Mouse (Mus musculus): ENCODE measurements around the gene Prkn. TPM values are rescaled to one million over a fixed set of nuclear protein-coding genes. Genes with fewer than 3 reads are reported as not detected.
"Not testable (repeated sequence)": the region's sequence is repeated elsewhere in the genome, so short reads cannot be mapped to it uniquely, and the experiment has no call there.

Gene Prkn
- polyA plus RNA-seq, 1 experiment from 2014 or later: 2.3 TPM

DNA sequence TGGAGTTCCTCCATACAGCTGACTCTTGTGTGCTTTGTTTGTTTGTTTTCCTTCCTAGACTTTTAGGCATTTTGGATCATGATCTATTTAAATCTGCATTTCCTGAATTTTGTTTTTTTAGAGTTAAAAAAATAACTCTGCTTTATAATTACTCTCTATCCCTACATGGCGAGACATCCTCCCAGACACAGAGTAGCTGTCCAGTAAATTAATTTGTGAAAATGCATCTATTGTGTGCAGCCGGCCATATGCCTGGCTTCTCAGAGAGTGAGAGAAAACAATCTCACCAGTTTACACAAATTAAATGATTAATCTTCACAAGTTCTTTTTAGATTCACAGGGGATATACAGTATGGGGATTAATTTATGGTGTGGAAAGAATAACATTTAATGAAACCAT is 357.9 kb downstream of the Prkn start:
- H3K4me1 ChIP-seq (replicated peaks; ENCODE audit: control insufficient read depth, insufficient read depth): no peaks in the 10 kb centered on the region
- H3K4me3 ChIP-seq (ENCODE audit: low read depth, low read length): no peak overlapping the region
- no peak overlapping the region for H3K27ac ChIP-seq (replicated peaks)
- DNase-seq (ENCODE audit: low spot score) (no peak), ATAC-seq (ENCODE audit: low FRiP score, low TSS enrichment) (no peak)
- no peaks in the 10 kb centered on the region for H3K27me3 ChIP-seq (ENCODE audit: control insufficient read depth, insufficient read depth, low read length)
- 49% methylated on average over 2 of the region's 2 CpGs for WGBS
- no peak overlapping the region for H3K4me2 ChIP-seq (replicated peaks; ENCODE audit: low read depth)
- no peaks in the 10 kb centered on the region for H3K9me3 ChIP-seq (ENCODE audit: control insufficient read depth, low read length)
- H3K36me3 ChIP-seq (ENCODE audit: control insufficient read depth, insufficient read depth, low read length): no peaks in the 10 kb centered on the region
- TF ChIP-seq EP300 (optimal IDR thresholded peaks at IDR 0.05) (no peak), CTCF (IDR thresholded peaks at IDR 0.05; ENCODE audit: low read depth) (no peak)
- H3K9ac ChIP-seq (ENCODE audit: low read length): no peak overlapping the region

GRCm38 (mm10) chr17:11209063-11209462 is 368.9 kb downstream of the Prkn start:
- not testable (repeated sequence) for H3K4me1 ChIP-seq (replicated peaks; ENCODE audit: control insufficient read depth, insufficient read depth); H3K36me3 ChIP-seq (ENCODE audit: control insufficient read depth, insufficient read depth, low read length); H3K27ac ChIP-seq (replicated peaks); DNase-seq (ENCODE audit: low spot score); H3K27me3 ChIP-seq (ENCODE audit: control insufficient read depth, insufficient read depth, low read length); H3K9ac ChIP-seq (ENCODE audit: low read length); H3K4me3 ChIP-seq (ENCODE audit: low read depth, low read length); H3K4me2 ChIP-seq (replicated peaks; ENCODE audit: low read depth); H3K9me3 ChIP-seq (ENCODE audit: control insufficient read depth, low read length); ATAC-seq (ENCODE audit: low FRiP score, low TSS enrichment)
- 54% methylated on average over 4 of the region's 4 CpGs for WGBS

DNA sequence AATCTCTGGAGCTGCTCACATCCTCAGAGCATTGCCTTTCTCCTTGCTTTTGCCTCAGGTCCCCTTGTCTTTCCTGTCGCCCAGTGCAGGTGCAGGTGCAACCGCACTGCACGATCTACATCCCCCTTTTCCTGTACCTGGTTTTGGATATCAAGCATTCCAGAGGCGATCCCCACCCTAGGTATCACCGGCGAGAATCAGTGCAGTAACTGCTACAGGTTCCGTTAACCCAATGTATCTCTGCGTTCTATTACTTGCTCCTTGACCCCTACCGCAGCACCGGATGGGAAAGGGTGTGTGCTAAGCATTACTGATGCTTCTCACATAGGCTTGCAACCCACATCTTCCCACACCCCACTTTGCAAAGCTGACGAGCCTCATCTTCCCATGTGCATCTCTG is 370.8 kb downstream of the Prkn start:
- no peak overlapping the region for H3K4me3 ChIP-seq (ENCODE audit: low read depth, low read length)
- ATAC-seq (ENCODE audit: low FRiP score, low TSS enrichment): no peak
- DNase-seq (ENCODE audit: low spot score): no peak
- H3K36me3 ChIP-seq (ENCODE audit: control insufficient read depth, insufficient read depth, low read length): no peaks in the 10 kb centered on the region
- H3K9ac ChIP-seq (ENCODE audit: low read length): no peak overlapping the region
- TF ChIP-seq CTCF (IDR thresholded peaks at IDR 0.05; ENCODE audit: low read depth) (no peak), EP300 (optimal IDR thresholded peaks at IDR 0.05) (no peak)
- H3K4me2 ChIP-seq (replicated peaks; ENCODE audit: low read depth): no peak overlapping the region
- no peaks in the 10 kb centered on the region for H3K27me3 ChIP-seq (ENCODE audit: control insufficient read depth, insufficient read depth, low read length)
- no peaks in the 10 kb centered on the region for H3K9me3 ChIP-seq (ENCODE audit: control insufficient read depth, low read length)
- H3K4me1 ChIP-seq (replicated peaks; ENCODE audit: control insufficient read depth, insufficient read depth): no peaks in the 10 kb centered on the region
- H3K27ac ChIP-seq (replicated peaks): no peak overlapping the region
- WGBS: 80% methylated on average over 11 of the region's 11 CpGs

- H3K9ac ChIP-seq (ENCODE audit: low read length): no peak overlapping the region
- 71% methylated on average over 4 of the region's 4 CpGs for whole genome bisulfite sequencing
- H3K4me2 ChIP-seq (replicated peaks; ENCODE audit: low read depth): no peak overlapping the region
- H3K27me3 ChIP-seq (ENCODE audit: control insufficient read depth, insufficient read depth, low read length): no peaks in the 10 kb centered on the region
- no peak for TF ChIP-seq CTCF (IDR thresholded peaks at IDR 0.05; ENCODE audit: low read depth)
- no peak for TF ChIP-seq EP300 (optimal IDR thresholded peaks at IDR 0.05)
- DNase-seq (ENCODE audit: low spot score) (no peak), ATAC-seq (ENCODE audit: low FRiP score, low TSS enrichment) (no peak)
- no peaks in the 10 kb centered on the region for H3K4me1 ChIP-seq (replicated peaks; ENCODE audit: control insufficient read depth, insufficient read depth)
- no peak overlapping the region for H3K4me3 ChIP-seq (ENCODE audit: low read depth, low read length)
- H3K9me3 ChIP-seq (ENCODE audit: control insufficient read depth, low read length): no peaks in the 10 kb centered on the region
- no peak overlapping the region for H3K27ac ChIP-seq (replicated peaks)
- no peaks in the 10 kb centered on the region for H3K36me3 ChIP-seq (ENCODE audit: control insufficient read depth, insufficient read depth, low read length)
Observed at GRCm38 (mm10) chr17:11211591-11211990, 371.4 kb downstream of the Prkn start.

DNA sequence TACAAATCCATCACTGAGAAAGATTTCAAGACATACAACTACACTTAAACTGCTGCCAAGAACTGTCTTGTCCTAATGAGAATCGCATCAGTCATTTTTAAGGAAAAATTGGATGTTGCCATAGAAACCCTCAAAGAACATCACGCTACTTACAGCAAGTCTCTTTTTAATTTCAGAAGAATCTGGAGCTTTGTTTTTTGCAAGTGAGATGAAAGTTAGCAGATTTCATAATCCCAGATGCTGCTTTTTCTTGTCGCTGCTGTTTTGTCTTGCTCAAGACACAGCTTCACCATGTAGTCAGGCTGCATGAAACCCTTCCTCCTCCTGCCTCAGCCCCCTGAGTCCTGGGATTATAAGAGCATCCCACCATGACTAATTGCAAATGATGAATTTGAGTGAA is 373.5 kb downstream of the Prkn start:
- WGBS: 91% methylated on average over 3 of the region's 3 CpGs

GRCm38 (mm10) chr17:11229011-11229410 is 388.8 kb downstream of the Prkn start:
- no peak for ATAC-seq (ENCODE audit: low FRiP score, low TSS enrichment)
- no peak overlapping the region for H3K9ac ChIP-seq (ENCODE audit: low read length)
- DNase-seq (ENCODE audit: low spot score): no peak

More for the DNA sequence above, 373.5 kb downstream of the Prkn start:
- H3K4me3 ChIP-seq (ENCODE audit: low read depth, low read length): no peak overlapping the region
- DNase-seq (ENCODE audit: low spot score): no peak
- H3K36me3 ChIP-seq (ENCODE audit: control insufficient read depth, insufficient read depth, low read length): no peaks in the 10 kb centered on the region
- no peak overlapping the region for H3K9ac ChIP-seq (ENCODE audit: low read length)
- H3K27ac ChIP-seq (replicated peaks): no peak overlapping the region
- no peak overlapping the region for H3K4me2 ChIP-seq (replicated peaks; ENCODE audit: low read depth)
- no peak for TF ChIP-seq EP300 (optimal IDR thresholded peaks at IDR 0.05)
- no peak for TF ChIP-seq CTCF (IDR thresholded peaks at IDR 0.05; ENCODE audit: low read depth)
- H3K27me3 ChIP-seq (ENCODE audit: control insufficient read depth, insufficient read depth, low read length): no peaks in the 10 kb centered on the region
- ATAC-seq (ENCODE audit: low FRiP score, low TSS enrichment): no peak
- no peaks in the 10 kb centered on the region for H3K4me1 ChIP-seq (replicated peaks; ENCODE audit: control insufficient read depth, insufficient read depth)
- H3K9me3 ChIP-seq (ENCODE audit: control insufficient read depth, low read length): no peaks in the 10 kb centered on the region

More at GRCm38 (mm10) chr17:11229011-11229410, 388.8 kb downstream of the Prkn start:
- no peak for TF ChIP-seq EP300 (optimal IDR thresholded peaks at IDR 0.05)
- no peak for TF ChIP-seq CTCF (IDR thresholded peaks at IDR 0.05; ENCODE audit: low read depth)
- Histone ChIP-seq H3K4me3 (ENCODE audit: low read depth, low read length) (no peak overlapping the region), H3K4me2 (replicated peaks; ENCODE audit: low read depth) (no peak overlapping the region), H3K9me3 (ENCODE audit: control insufficient read depth, low read length) (no peaks in the 10 kb centered on the region), H3K36me3 (ENCODE audit: control insufficient read depth, insufficient read depth, low read length) (no peaks in the 10 kb centered on the region), H3K4me1 (replicated peaks; ENCODE audit: control insufficient read depth, insufficient read depth) (no peaks in the 10 kb centered on the region), H3K27ac (replicated peaks) (no peak overlapping the region), H3K27me3 (ENCODE audit: control insufficient read depth, insufficient read depth, low read length) (no peaks in the 10 kb centered on the region)
- WGBS: 56% methylated on average over 4 of the region's 4 CpGs
